Mouse (Mus musculus): ENCODE data around the gene Gon4l.
A peak's percentile ranks its signal among the peaks of the same experiment; 100 is the strongest.

Gon4l gene

GRCm38 (mm10) chr3:88913511-88914383 lies 78.7 kb downstream of the Gon4l start, which contains the start of gene Msto1:
TSS of gene Msto1 (minus strand) at chr3:88913999.
- DNase-seq, result peak; percentile 95

GRCm38 (mm10) chr3:88914384-88914810 lies 79.4 kb downstream of the Gon4l start:
- no peak for DNase-seq

GRCm38 (mm10) chr3:88918981-88919380 lies 84.0 kb downstream of the Gon4l start:
- DNase-seq, result peak; percentile 41

GRCm38 (mm10) chr3:88921411-88921810 lies 86.4 kb downstream of the Gon4l start:
- no peak for DNase-seq

- peak; percentile 37 for DNase-seq
Measured at GRCm38 (mm10) chr3:88923989-88924591, 89.1 kb downstream of the Gon4l start.

GRCm38 (mm10) chr3:88925651-88926050 lies 90.6 kb downstream of the Gon4l start:
- DNase-seq, result no peak

GRCm38 (mm10) chr3:88929501-88929900 lies 94.5 kb downstream of the Gon4l start:
- no peak for DNase-seq

GRCm38 (mm10) chr3:88939071-88939470 lies 104.0 kb downstream of the Gon4l start:
- no peak for DNase-seq

- DNase-seq, result no peak
Measured at GRCm38 (mm10) chr3:88939749-88940148, 104.7 kb downstream of the Gon4l start.

GRCm38 (mm10) chr3:88942316-88942880 lies 107.4 kb downstream of the Gon4l start:
- DNase-seq, result no peak

GRCm38 (mm10) chr3:88944109-88944508 lies 109.1 kb downstream of the Gon4l start:
- DNase-seq, result no peak

- DNase-seq, result peak; percentile 96
Measured at GRCm38 (mm10) chr3:88949786-88950575, 115.0 kb downstream of the Gon4l start.

GRCm38 (mm10) chr3:88950576-88951326 lies 115.7 kb downstream of the Gon4l start, which contains the start of the genes Ash1l and Dap3:
TSS of gene Ash1l (plus strand) at chr3:88950622.
TSS of gene Dap3 (minus strand) at chr3:88951181.
- DNase-seq, result peak; percentile 81

- DNase-seq, result no peak
Measured at GRCm38 (mm10) chr3:88951327-88951800, 116.3 kb downstream of the Gon4l start.

- DNase-seq, result no peak
Measured at GRCm38 (mm10) chr3:88953246-88953645, 118.2 kb downstream of the Gon4l start.

GRCm38 (mm10) chr3:88953736-88954135 lies 118.7 kb downstream of the Gon4l start:
- DNase-seq, result no peak

Data from kidney, postnatal 10 days (tissue).